Mouse (Mus musculus): ENCODE measurements around the gene Slamf6.

GRCm38 (mm10) chr1:171970854-171971586 lies 53.7 kb downstream of the Slamf6 start:
- TF ChIP-seq E2F4 (IDR thresholded peaks at IDR 0.05; ENCODE audit: insufficient read depth) (no peak), POLR2A (IDR thresholded peaks at IDR 0.05; ENCODE audit: insufficient read length, low read depth) (no peak), POLR2AphosphoS2 (IDR thresholded peaks at IDR 0.05; ENCODE audit: insufficient read length, low read depth) (no peak), REST (IDR thresholded peaks at IDR 0.05; ENCODE audit: insufficient read depth, insufficient read length) (no peak), MYOG (IDR thresholded peaks at IDR 0.05; ENCODE audit: control insufficient read depth in 1 of 3, insufficient read depth in 1 of 3, insufficient read length in 2 of 3, low read depth in 2 of 3) (no peak), TCF12 (IDR thresholded peaks at IDR 0.05; ENCODE audit: insufficient read depth, poor library complexity, severe bottlenecking) (no peak), SRF (IDR thresholded peaks at IDR 0.05; ENCODE audit: control insufficient read depth, insufficient read length, low read depth) (no peak), CEBPB (IDR thresholded peaks at IDR 0.05; ENCODE audit: insufficient read depth, poor library complexity, severe bottlenecking) (no peak)

All from myocyte (in vitro differentiated cells).